Mouse (Mus musculus) intestine, embryonic 15.5 days (tissue): ENCODE measurements around the gene Ripor2. TPM values are rescaled to one million over a fixed set of nuclear protein-coding genes. Genes with fewer than 3 reads are reported as not detected.

Source experiments
- ATAC-seq: fragments of 200-750 bp; cut with Nextera tagmentation; 2 replicates; pipeline ENCODE4 v1.8.0; 2017; ENCODE audit warnings: moderate TSS enrichment, moderate library complexity
- H3K27ac ChIP-seq: fragments of 300-500 bp; sonication (generic); 2 replicates; pipeline ENCODE4 v1.5.1; 2015; ENCODE audit warnings: mild to moderate bottlenecking, inconsistent platforms
- H3K27me3 ChIP-seq: fragments of 300-500 bp; sonication (generic); replicated peaks from 2 replicates; pipeline ENCODE4 v1.6.1; 2015; ENCODE audit warnings: inconsistent platforms
- H3K36me3 ChIP-seq: fragments of 300-500 bp; sonication (generic); 2 replicates; pipeline ENCODE4 v1.6.1; 2015; ENCODE audit warnings: inconsistent platforms
- H3K4me1 ChIP-seq: fragments of 300-500 bp; sonication (generic); replicated peaks from 2 replicates; pipeline ENCODE4 v1.6.1; 2015; ENCODE audit warnings: inconsistent platforms
- H3K4me2 ChIP-seq: fragments of 300-500 bp; sonication (generic); replicated peaks from 2 replicates; pipeline ENCODE4 v1.6.1; 2015; ENCODE audit warnings: mild to moderate bottlenecking, inconsistent platforms
- H3K4me3 ChIP-seq: fragments of 300-500 bp; sonication (generic); replicated peaks from 2 replicates; pipeline ENCODE4 v1.5.1; 2015; ENCODE audit warnings: inconsistent platforms
- H3K9ac ChIP-seq: fragments of 300-500 bp; sonication (generic); 2 replicates; pipeline ENCODE4 v1.6.1; 2015; ENCODE audit warnings: inconsistent platforms
- H3K9me3 ChIP-seq: fragments of 300-500 bp; sonication (generic); 2 replicates; pipeline ENCODE4 v1.6.1; 2016; ENCODE audit warnings: inconsistent platforms
- WGBS: fragments of 180-500 bp; shearing (Covaris S2); methylation state at CpG from one replicate; pipeline ENCODE4 v1.1.7; 2015; 5-methylcytosine and 5-hydroxymethylcytosine counted together
- polyA plus RNA-seq: library from polyadenylated mRNA; unstranded; fragments of >200 nt; fragmentation: Nextera tagmentation; extraction: Ambion mirVana; gene quantifications from 2 replicates; pipeline ENCODE4 v1.2.1, GENCODE M21; 2015

Gene Ripor2
- polyA plus RNA-seq, 1 experiment from 2014 or later, result 1.9 TPM

GRCm38 (mm10) chr13:24565950-24566320, 16.1 kb upstream of the Ripor2 start:
- Histone ChIP-seq H3K4me2 (peak overlapping the region; percentile 1; the same call in 1 of the 2 replicates), H3K4me3 (no peak overlapping the region), H3K27ac (peak overlapping the region; percentile 81), H3K36me3 (no peaks in the 10 kb centered on the region), H3K4me1 (peaks cover 16% of the 10 kb centered on the region), H3K27me3 (no peaks in the 10 kb centered on the region), H3K9me3 (no peaks in the 10 kb centered on the region), H3K9ac (no peak overlapping the region)
- ATAC-seq, result peak; percentile 90
- 2% methylated on average over 3 of the region's 3 CpGs for WGBS

- Histone ChIP-seq H3K4me3 (no peak overlapping the region), H3K27me3 (no peaks in the 10 kb centered on the region), H3K9me3 (no peaks in the 10 kb centered on the region), H3K4me1 (peaks cover 16% of the 10 kb centered on the region), H3K27ac (no peak overlapping the region), H3K9ac (no peak overlapping the region), H3K4me2 (no peak overlapping the region), H3K36me3 (no peaks in the 10 kb centered on the region)
- WGBS, result 84% methylated on average over 11 of the region's 11 CpGs
- ATAC-seq, result no peak
Measured at GRCm38 (mm10) chr13:24567176-24567811, 14.7 kb upstream of the Ripor2 start.

- H3K36me3 ChIP-seq, result no peaks in the 10 kb centered on the region
- peaks cover 16% of the 10 kb centered on the region for H3K4me1 ChIP-seq
- no peak overlapping the region for H3K4me3 ChIP-seq
- H3K27me3 ChIP-seq, result no peaks in the 10 kb centered on the region
- H3K9me3 ChIP-seq, result no peaks in the 10 kb centered on the region
- no peak overlapping the region for H3K27ac ChIP-seq
- ATAC-seq, result no peak
- 85% methylated on average over 4 of the region's 4 CpGs for WGBS
- H3K9ac ChIP-seq, result no peak overlapping the region
- H3K4me2 ChIP-seq, result no peak overlapping the region
Measured at GRCm38 (mm10) chr13:24569066-24569465, 12.9 kb upstream of the Ripor2 start.

GRCm38 (mm10) chr13:24570716-24571115, 11.3 kb upstream of the Ripor2 start:
- 36% methylated on average over 2 of the region's 2 CpGs for WGBS
- no peak overlapping the region for H3K9ac ChIP-seq
- no peaks in the 10 kb centered on the region for H3K9me3 ChIP-seq
- H3K27ac ChIP-seq, result no peak overlapping the region
- ATAC-seq, result no peak
- H3K27me3 ChIP-seq, result no peaks in the 10 kb centered on the region
- no peak overlapping the region for H3K4me2 ChIP-seq
- H3K4me3 ChIP-seq, result no peak overlapping the region
- H3K4me1 ChIP-seq, result peaks cover 6% of the 10 kb centered on the region; the same call in 1 of the 2 replicates
- H3K36me3 ChIP-seq, result no peaks in the 10 kb centered on the region

- Histone ChIP-seq H3K36me3 (no peaks in the 10 kb centered on the region), H3K4me1 (peaks cover 7% of the 10 kb centered on the region; the same call in 1 of the 2 replicates), H3K9ac (no peak overlapping the region), H3K4me2 (no peak overlapping the region), H3K27me3 (no peaks in the 10 kb centered on the region), H3K4me3 (no peak overlapping the region), H3K9me3 (no peaks in the 10 kb centered on the region), H3K27ac (no peak overlapping the region)
- no peak for ATAC-seq
- 79% methylated on average over 6 of the region's 6 CpGs for WGBS
Measured at GRCm38 (mm10) chr13:24571906-24572305, 10.1 kb upstream of the Ripor2 start.

GRCm38 (mm10) chr13:24575126-24575525, 6.9 kb upstream of the Ripor2 start:
- Histone ChIP-seq H3K27me3 (no peaks in the 10 kb centered on the region), H3K9me3 (no peaks in the 10 kb centered on the region), H3K9ac (no peak overlapping the region), H3K36me3 (no peaks in the 10 kb centered on the region), H3K4me1 (peaks cover 7% of the 10 kb centered on the region; the same call in 1 of the 2 replicates), H3K4me2 (no peak overlapping the region), H3K27ac (no peak overlapping the region), H3K4me3 (no peak overlapping the region)
- ATAC-seq, result no peak
- WGBS, result 80% methylated on average over 3 of the region's 3 CpGs

- no peak overlapping the region for H3K27ac ChIP-seq
- H3K36me3 ChIP-seq, result no peaks in the 10 kb centered on the region
- H3K9ac ChIP-seq, result no peak overlapping the region
- ATAC-seq, result peak; percentile 83
- no peak overlapping the region for H3K4me2 ChIP-seq
- H3K4me1 ChIP-seq, result peaks cover 7% of the 10 kb centered on the region; the same call in 1 of the 2 replicates
- no peak overlapping the region for H3K4me3 ChIP-seq
- 44% methylated on average over 11 of the region's 11 CpGs for WGBS
- no peaks in the 10 kb centered on the region for H3K27me3 ChIP-seq
- no peaks in the 10 kb centered on the region for H3K9me3 ChIP-seq
Measured at GRCm38 (mm10) chr13:24576338-24577119, 5.5 kb upstream of the Ripor2 start.

- Histone ChIP-seq H3K4me1 (peaks cover 7% of the 10 kb centered on the region; the same call in 1 of the 2 replicates), H3K9me3 (no peaks in the 10 kb centered on the region), H3K27ac (no peak overlapping the region), H3K4me3 (no peak overlapping the region), H3K36me3 (no peaks in the 10 kb centered on the region), H3K4me2 (no peak overlapping the region), H3K9ac (no peak overlapping the region), H3K27me3 (no peaks in the 10 kb centered on the region)
- no peak for ATAC-seq
Measured at GRCm38 (mm10) chr13:24578317-24578716, 3.7 kb upstream of the Ripor2 start.

- H3K36me3 ChIP-seq, result no peaks in the 10 kb centered on the region
- H3K9me3 ChIP-seq, result no peaks in the 10 kb centered on the region
- WGBS, result 77% methylated on average over 8 of the region's 8 CpGs
- no peak overlapping the region for H3K27ac ChIP-seq
- H3K4me1 ChIP-seq, result peaks cover 7% of the 10 kb centered on the region; the same call in 1 of the 2 replicates
- no peak overlapping the region for H3K4me3 ChIP-seq
- no peak overlapping the region for H3K4me2 ChIP-seq
- H3K9ac ChIP-seq, result no peak overlapping the region
- H3K27me3 ChIP-seq, result no peaks in the 10 kb centered on the region
- ATAC-seq, result no peak
Measured at GRCm38 (mm10) chr13:24580759-24581158, 1.2 kb upstream of the Ripor2 start.

- H3K4me1 ChIP-seq, result no peaks in the 10 kb centered on the region
- no peaks in the 10 kb centered on the region for H3K36me3 ChIP-seq
- no peak for ATAC-seq
- no peaks in the 10 kb centered on the region for H3K27me3 ChIP-seq
- no peak overlapping the region for H3K4me2 ChIP-seq
- H3K9ac ChIP-seq, result no peak overlapping the region
- no peak overlapping the region for H3K27ac ChIP-seq
- no peak overlapping the region for H3K4me3 ChIP-seq
- 85% methylated on average over 5 of the region's 5 CpGs for WGBS
- H3K9me3 ChIP-seq, result no peaks in the 10 kb centered on the region
Measured at GRCm38 (mm10) chr13:24584403-24584802, 2.4 kb downstream of the Ripor2 start.

- Histone ChIP-seq H3K9ac (no peak overlapping the region), H3K36me3 (no peaks in the 10 kb centered on the region), H3K27me3 (no peaks in the 10 kb centered on the region), H3K9me3 (no peaks in the 10 kb centered on the region), H3K4me1 (no peaks in the 10 kb centered on the region), H3K4me3 (no peak overlapping the region), H3K27ac (no peak overlapping the region), H3K4me2 (no peak overlapping the region)
- 77% methylated on average over 6 of the region's 6 CpGs for WGBS
- ATAC-seq, result no peak
Measured at GRCm38 (mm10) chr13:24584841-24585240, 2.9 kb downstream of the Ripor2 start.

- H3K4me1 ChIP-seq, result no peaks in the 10 kb centered on the region
- H3K4me2 ChIP-seq, result no peak overlapping the region
- H3K36me3 ChIP-seq, result no peaks in the 10 kb centered on the region
- H3K27ac ChIP-seq, result no peak overlapping the region
- ATAC-seq, result no peak
- H3K9ac ChIP-seq, result no peak overlapping the region
- 68% methylated on average over 9 of the region's 9 CpGs for WGBS
- H3K27me3 ChIP-seq, result no peaks in the 10 kb centered on the region
- no peak overlapping the region for H3K4me3 ChIP-seq
- H3K9me3 ChIP-seq, result no peaks in the 10 kb centered on the region
Measured at GRCm38 (mm10) chr13:24585369-24585768, 3.4 kb downstream of the Ripor2 start.
